Mouse (Mus musculus) lung, postnatal 0 days (tissue): Measurements from ENCODE around the gene Yjefn3.

Experiments
- CTCF ChIP-seq: IDR thresholded peaks from 2 replicates; pipeline ENCODE4 v1.5.1; 2016; ENCODE audit warnings: antibody characterized with exemption, mild to moderate bottlenecking
- EP300 ChIP-seq: IDR thresholded peaks from 2 replicates; pipeline ENCODE4 v1.6.1; 2016; ENCODE audit warnings: antibody characterized with exemption, mild to moderate bottlenecking, control low read depth

- TF ChIP-seq CTCF (peak; percentile 75), EP300 (peak; percentile 43; the same call in 1 of the 2 replicates)
Measured at GRCm38 (mm10) chr8:69901484-69902162, 889 bp downstream of the Yjefn3 start.
